Mouse (Mus musculus): Measurements from ENCODE around the gene Ung. TPM values are rescaled to one million over a fixed set of nuclear protein-coding genes. Genes with fewer than 3 reads are reported as not detected.

The Ung gene
- polyA plus RNA-seq, 1 experiment from 2014 or later = 45.0 TPM

DNA sequence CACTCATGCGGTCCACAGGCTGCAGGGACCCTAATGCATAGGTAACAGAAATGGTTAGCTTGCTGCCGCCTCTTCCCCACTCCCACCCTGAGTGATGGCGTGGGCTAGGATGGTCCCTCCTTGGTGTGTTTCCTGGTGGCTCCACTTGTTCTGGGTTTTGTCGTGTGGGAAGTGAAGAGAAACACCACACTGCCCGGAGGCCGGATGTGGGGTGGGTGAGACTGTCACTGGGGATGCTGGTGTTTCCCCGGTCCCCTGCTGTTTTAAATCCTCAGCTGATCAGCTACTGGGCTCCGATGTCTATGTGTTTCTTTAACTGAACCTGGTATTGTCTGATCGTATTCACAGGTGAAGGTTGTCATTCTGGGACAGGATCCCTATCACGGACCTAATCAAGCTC is 5.3 kb downstream of the Ung start:
- peaks cover 49% of the 10 kb centered on the region for H3K4me1 ChIP-seq (replicated peaks)
- H3K27me3 ChIP-seq (replicated peaks) = no peaks in the 10 kb centered on the region
- H3K9me3 ChIP-seq = no peaks in the 10 kb centered on the region
- no peak overlapping the region for H3K4me3 ChIP-seq (replicated peaks)
- no peak overlapping the region for H3K27ac ChIP-seq
- no peak overlapping the region for H3K9ac ChIP-seq
- peaks cover 8% of the 10 kb centered on the region; the same call in 1 of the 2 replicates for H3K36me3 ChIP-seq
- ATAC-seq = no peak
- WGBS = 86% methylated on average over 10 of the region's 10 CpGs
- H3K4me2 ChIP-seq (replicated peaks) = no peak overlapping the region

DNA sequence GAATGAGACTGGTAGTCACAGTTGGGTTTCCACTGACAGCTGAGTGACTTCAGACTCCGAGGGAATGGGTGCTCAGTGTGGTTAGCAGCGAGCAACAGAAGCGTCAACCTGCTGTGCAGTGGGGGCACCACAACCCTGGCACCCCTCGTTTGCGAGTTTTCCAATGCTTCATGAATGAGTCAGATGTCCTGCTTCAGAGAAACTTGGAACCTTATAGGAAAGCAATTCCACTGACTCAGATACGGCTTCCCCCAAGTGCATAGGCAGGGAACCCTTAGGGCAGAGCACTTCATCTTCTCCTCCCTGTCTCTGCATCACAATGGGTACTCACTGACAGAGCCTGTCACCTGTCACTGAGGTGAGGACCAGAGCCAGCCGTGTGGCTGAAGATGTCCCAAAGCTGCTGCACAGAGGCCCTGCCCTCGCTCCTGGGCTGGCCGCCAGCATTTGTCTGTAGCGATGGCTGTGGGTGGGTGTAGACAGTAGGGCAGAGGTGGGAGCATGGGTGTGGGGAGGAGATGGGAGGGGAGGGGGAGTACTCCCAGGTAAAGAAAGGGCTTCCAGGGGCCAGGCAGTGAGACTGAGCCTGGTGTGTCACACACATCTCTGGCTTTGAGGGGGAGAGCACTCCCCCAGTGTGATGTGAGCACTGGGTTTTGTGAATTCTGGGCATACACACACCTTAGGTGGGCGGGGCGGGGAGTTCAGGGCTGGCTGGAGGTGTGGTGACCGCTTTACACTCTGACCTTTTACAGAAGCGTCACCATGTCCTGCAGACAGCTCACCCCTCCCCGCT is 7.5 kb downstream of the Ung start:
- Histone ChIP-seq H3K4me1 (replicated peaks) (peaks cover 38% of the 10 kb centered on the region), H3K4me2 (replicated peaks) (0 out of 2 replicates have a peak overlapping the region, but pooled peaks have one; percentile 11)
- ATAC-seq = peak; percentile 14

DNA sequence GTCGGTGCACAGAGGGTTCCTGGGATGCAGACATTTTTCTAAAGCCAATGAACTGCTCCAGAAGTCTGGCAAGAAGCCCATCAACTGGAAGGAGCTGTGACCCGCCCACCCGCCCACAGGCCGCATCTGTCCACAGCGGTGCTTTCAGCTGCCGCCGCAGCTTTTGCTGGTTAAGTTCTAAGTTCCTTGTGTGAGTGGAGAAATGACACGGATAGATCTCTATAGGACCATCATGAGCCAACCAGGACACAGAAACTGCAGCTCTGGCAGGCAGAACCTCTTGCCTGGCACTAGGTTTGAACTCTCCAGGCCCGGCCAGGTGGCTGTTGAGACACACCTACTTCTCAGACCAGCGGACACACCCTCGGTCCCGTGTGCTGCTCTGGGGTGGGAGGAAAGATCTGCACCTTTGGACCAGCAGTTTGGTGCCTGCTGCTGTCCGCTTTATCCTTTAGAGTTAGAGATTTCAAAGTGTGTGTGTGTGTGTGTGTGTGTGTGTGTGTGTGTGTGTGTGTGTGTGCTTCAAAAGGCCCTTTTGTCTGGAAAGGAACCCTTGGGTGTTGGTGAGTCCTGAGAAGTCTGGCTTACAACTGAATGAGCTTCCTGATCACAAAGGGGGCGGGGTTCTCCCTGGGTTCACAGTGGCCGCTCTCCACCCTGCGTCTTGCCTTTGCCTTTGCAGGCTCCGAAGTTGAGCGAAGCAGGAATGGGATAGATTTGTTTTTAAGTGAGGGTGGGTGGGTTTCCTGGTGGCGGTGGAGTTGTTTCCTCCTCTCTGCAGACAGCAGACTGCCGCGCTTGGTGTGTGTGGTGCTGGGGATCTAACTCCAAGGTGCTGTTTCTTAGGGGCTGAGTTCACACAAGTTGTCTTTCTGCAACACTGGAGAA is 8.3 kb downstream of the Ung start:
- Histone ChIP-seq H3K4me1 (replicated peaks) (peaks cover 39% of the 10 kb centered on the region), H3K36me3 (peaks cover 8% of the 10 kb centered on the region; the same call in 1 of the 2 replicates), H3K9ac (no peak overlapping the region), H3K9me3 (no peaks in the 10 kb centered on the region), H3K27ac (peak overlapping the region; percentile 80), H3K27me3 (replicated peaks) (no peaks in the 10 kb centered on the region), H3K4me3 (replicated peaks) (no peak overlapping the region), H3K4me2 (replicated peaks) (0 out of 2 replicates have a peak overlapping the region, but pooled peaks have one; percentile 1)
- ATAC-seq = peak; percentile 81
- 53% methylated on average over 21 of the region's 21 CpGs for WGBS

More for the DNA sequence above, 7.5 kb downstream of the Ung start:
- no peaks in the 10 kb centered on the region for H3K27me3 ChIP-seq (replicated peaks)
- peaks cover 8% of the 10 kb centered on the region; the same call in 1 of the 2 replicates for H3K36me3 ChIP-seq
- no peaks in the 10 kb centered on the region for H3K9me3 ChIP-seq
- no peak overlapping the region for H3K4me3 ChIP-seq (replicated peaks)
- H3K27ac ChIP-seq = 0 out of 2 replicates have a peak overlapping the region, but pooled peaks have one; percentile 32
- 78% methylated on average over 15 of the region's 15 CpGs for WGBS
- H3K9ac ChIP-seq = no peak overlapping the region

DNA sequence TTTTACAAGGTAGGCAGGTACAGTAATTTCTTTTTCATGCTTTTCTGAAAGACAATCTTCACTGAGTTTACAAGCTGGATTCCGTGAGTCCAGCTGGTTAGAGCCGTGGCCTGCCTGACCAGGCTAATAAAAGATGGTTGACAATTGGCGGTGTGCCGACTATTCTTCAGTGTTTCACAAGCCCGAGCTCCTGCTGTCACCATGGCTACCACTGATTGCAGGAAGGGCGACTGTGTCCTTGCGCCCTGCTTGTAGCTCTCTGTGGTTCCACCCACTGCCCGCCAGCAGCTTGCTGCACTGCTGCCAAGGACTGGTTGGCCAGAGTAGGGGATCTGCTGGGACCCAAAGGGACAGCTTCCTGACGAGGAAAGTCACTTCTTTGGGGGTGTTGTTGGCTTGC is 9.0 kb downstream of the Ung start:
- Histone ChIP-seq H3K9ac (no peak overlapping the region), H3K27ac (peak overlapping the region; percentile 80), H3K27me3 (replicated peaks) (no peaks in the 10 kb centered on the region), H3K36me3 (peaks cover 8% of the 10 kb centered on the region; the same call in 1 of the 2 replicates), H3K4me1 (replicated peaks) (peaks cover 35% of the 10 kb centered on the region), H3K4me2 (replicated peaks) (0 out of 2 replicates have a peak overlapping the region, but pooled peaks have one; percentile 1), H3K9me3 (no peaks in the 10 kb centered on the region), H3K4me3 (replicated peaks) (no peak overlapping the region)
- peak; percentile 82 for ATAC-seq
- 43% methylated on average over 9 of the region's 9 CpGs for WGBS

DNA sequence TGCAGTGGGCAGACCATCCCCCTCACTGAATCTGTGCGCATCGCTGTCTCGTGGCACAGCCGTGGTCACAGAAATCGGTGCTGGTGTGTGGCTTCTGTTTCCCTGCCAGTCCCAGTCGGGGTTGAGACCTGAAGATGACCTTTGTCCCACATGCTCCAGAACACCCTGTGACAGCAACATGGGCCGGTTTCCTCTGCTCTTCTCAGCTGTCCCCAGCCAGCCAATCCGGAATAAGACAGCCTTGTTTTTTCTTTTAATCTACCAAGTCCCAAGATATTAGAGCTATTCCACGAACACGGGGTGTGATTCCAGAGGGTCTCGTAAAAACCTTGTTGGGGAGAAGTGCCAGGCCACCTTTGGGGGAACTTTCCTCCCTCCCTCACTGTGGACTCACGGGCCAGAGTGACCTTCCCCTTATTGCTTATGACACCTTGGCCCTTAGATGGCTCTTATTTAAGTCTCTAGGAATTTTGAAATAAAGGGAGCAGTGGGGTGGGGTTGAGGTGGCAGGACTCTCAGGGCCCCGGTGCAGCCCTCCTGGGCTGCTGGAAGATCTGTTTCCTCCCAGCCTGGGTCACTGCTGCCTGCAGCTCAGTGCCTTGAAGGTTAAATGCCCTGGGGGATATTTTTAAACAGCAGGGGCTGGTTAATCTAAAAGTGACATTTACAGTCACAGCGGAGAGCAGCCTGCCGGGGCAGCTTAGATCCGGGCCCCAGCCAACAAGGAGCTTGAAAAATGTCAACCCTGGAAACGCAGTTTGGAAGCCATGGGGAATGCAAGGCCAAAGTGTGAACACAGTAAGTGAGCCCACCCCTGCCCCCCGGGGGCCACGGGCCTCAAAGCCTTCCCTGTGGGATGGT is 16.1 kb downstream of the Ung start, which contains the start of gene Acacb:
Gene Acacb, plus strand, starts transcription at position 508 of the 861 bp plus-strand sequence.
- H3K36me3 ChIP-seq = no peaks in the 10 kb centered on the region
- H3K4me1 ChIP-seq (replicated peaks) = peaks cover 21% of the 10 kb centered on the region
- WGBS = 28% methylated on average over 19 of the region's 19 CpGs
- H3K27me3 ChIP-seq (replicated peaks) = no peaks in the 10 kb centered on the region
- no peaks in the 10 kb centered on the region for H3K9me3 ChIP-seq
- H3K27ac ChIP-seq = peak within 1 kb of the TSS; percentile 36; the same call in 1 of the 2 replicates
- H3K9ac ChIP-seq = no peak within 1 kb of the TSS
- H3K4me3 ChIP-seq (replicated peaks) = no peak within 1 kb of the TSS
- ATAC-seq = peak; percentile 64
- H3K4me2 ChIP-seq (replicated peaks) = 0 out of 2 replicates have a peak within 1 kb of the TSS, but pooled peaks have one; percentile 22

DNA sequence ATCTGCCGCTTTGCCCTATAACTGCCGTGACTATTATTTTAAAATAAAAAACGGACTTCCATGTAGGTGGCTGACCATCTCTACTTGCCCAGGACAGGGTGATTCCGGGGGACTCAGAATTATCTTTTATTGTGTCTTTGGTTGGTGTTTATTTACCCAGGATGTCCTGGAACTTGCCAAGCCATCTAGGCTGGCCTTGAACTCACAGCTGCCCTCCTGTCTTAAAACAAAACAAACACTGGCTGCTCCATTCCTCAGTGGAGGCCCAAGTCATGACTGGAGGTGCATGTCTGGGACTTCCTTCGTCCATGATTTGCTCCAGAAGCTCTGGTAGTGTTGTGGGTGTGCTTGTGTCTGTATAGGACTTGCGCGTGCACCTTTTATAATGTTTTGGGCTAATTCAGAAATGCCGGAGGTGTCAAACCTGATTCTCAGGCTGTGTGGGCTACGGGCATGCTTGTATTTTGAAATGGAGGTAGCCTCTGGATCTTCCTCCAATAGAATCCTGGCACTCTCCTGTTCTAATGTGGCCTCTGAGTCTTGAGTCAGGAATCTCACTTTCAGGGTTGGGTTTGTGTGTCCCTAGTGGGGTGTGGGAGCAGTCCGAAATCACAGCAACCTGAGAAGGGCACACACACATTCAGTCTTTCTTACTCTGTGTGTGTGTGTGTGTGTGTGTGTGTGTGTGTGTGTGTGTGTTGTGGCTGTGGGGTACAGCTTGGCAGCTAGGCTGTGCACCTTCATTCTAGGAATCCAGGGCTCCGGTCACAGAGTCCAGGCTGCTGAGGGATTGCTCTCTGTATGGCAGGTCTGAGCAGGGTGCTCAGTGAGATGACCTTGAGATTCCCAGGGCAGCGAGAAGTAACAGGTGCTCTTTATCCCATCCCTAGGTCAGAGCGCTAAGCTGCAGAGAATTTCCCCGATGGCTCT is 17.1 kb downstream of the Ung start:
- H3K27ac ChIP-seq = peak overlapping the region; percentile 36; the same call in 1 of the 2 replicates
- ATAC-seq = peak; percentile 46
- no peaks in the 10 kb centered on the region for H3K9me3 ChIP-seq
- no peaks in the 10 kb centered on the region for H3K27me3 ChIP-seq (replicated peaks)
- H3K9ac ChIP-seq = no peak overlapping the region
- no peaks in the 10 kb centered on the region for H3K36me3 ChIP-seq
- peaks cover 21% of the 10 kb centered on the region for H3K4me1 ChIP-seq (replicated peaks)
- no peak overlapping the region for H3K4me2 ChIP-seq (replicated peaks)
- 73% methylated on average over 14 of the region's 14 CpGs for WGBS
- no peak overlapping the region for H3K4me3 ChIP-seq (replicated peaks)

DNA sequence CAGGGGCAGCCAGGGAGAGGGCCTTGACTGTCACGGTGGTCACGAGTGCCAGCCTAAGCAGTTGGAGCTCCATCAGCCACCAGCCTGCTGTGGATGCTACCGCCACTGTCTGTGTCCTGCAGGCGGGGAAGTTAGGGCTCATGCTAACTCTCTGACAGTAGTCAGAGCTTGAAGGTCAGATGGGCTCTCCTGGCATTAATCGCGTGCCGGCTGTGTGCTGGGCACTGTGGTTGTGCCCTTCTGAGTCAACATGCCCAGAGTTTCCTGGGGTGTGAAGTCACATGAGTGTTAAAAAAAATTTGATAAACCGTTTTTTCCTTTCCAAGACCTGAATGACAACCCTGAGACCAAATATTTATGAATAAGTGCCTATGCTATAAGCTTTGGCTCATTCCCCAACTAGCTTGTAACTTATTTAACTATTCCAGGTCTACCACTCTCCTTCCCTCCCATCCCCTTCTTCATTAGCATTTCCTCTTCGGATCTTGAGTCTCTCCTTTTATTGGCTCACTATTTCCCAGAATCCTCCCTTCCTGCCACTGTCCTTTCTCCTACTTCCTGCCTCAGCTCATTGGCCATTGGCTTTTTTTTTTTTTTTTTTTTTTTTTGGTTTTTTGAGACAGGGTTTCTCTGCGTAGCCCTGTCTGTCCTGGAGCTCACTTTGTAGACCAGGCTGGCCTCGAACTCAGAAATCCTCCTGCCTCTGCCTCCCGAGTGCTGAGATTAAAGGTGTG is 22.3 kb downstream of the Ung start:
- Histone ChIP-seq H3K4me2 (replicated peaks) (no peak overlapping the region), H3K9ac (no peak overlapping the region), H3K9me3 (no peaks in the 10 kb centered on the region), H3K27ac (no peak overlapping the region), H3K27me3 (replicated peaks) (no peaks in the 10 kb centered on the region), H3K4me3 (replicated peaks) (no peak overlapping the region), H3K36me3 (no peaks in the 10 kb centered on the region), H3K4me1 (replicated peaks) (no peaks in the 10 kb centered on the region)
- 79% methylated on average over 12 of the region's 12 CpGs for WGBS
- ATAC-seq = no peak

DNA sequence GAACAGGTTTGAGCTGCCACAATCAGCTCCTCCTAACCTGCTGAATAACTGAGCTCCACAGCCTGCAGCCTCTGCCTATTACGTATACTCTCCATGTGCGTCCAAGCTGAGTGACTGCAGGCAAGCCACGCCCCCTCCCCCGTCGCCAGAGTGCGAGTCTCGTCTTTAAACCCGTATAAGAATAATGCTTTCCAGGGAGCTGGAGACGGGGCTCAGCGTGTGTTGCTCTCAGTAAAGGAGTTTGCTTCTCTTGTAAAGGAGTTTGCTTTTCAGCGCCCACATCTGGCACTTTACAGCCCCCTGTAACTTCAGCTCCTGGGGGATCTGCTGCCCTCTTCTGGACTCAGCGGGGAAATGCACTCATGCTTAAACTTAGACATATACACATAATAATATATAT is 23.3 kb downstream of the Ung start:
- no peaks in the 10 kb centered on the region for H3K36me3 ChIP-seq
- ATAC-seq = 0 out of 2 replicates have a peak, but pooled peaks have one; percentile 35
- no peaks in the 10 kb centered on the region for H3K27me3 ChIP-seq (replicated peaks)
- H3K4me1 ChIP-seq (replicated peaks) = no peaks in the 10 kb centered on the region
- no peak overlapping the region for H3K9ac ChIP-seq
- WGBS = 7% methylated on average over 12 of the region's 12 CpGs
- peak overlapping the region; percentile 42 for H3K4me2 ChIP-seq (replicated peaks)
- peak overlapping the region; percentile 28 for H3K4me3 ChIP-seq (replicated peaks)
- no peak overlapping the region for H3K27ac ChIP-seq
- H3K9me3 ChIP-seq = no peaks in the 10 kb centered on the region

DNA sequence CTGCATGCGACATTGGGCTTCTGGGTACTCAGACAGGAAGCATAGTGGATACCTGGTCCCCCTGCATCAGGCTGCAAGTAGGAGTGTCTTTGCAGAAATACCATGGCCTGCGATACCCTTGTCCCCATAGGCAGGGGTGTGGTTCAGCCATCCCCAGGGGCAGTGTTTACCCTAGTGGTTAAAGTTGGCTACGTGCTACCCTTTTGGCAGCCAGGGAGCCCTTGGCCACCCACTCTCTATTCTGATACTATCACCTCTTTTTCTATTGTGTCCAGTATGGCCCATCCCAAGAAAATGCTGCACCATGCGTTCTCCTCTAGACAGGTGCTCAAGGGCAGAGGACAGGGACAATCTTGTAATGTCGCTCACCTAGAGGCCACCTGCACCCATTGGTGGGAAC is 24.6 kb downstream of the Ung start:
- 83% methylated on average over 5 of the region's 5 CpGs for WGBS
- Histone ChIP-seq H3K4me3 (replicated peaks) (no peak overlapping the region), H3K27ac (no peak overlapping the region), H3K9ac (no peak overlapping the region), H3K4me1 (replicated peaks) (no peaks in the 10 kb centered on the region), H3K9me3 (no peaks in the 10 kb centered on the region), H3K4me2 (replicated peaks) (no peak overlapping the region), H3K36me3 (no peaks in the 10 kb centered on the region), H3K27me3 (replicated peaks) (no peaks in the 10 kb centered on the region)
- ATAC-seq = no peak

DNA sequence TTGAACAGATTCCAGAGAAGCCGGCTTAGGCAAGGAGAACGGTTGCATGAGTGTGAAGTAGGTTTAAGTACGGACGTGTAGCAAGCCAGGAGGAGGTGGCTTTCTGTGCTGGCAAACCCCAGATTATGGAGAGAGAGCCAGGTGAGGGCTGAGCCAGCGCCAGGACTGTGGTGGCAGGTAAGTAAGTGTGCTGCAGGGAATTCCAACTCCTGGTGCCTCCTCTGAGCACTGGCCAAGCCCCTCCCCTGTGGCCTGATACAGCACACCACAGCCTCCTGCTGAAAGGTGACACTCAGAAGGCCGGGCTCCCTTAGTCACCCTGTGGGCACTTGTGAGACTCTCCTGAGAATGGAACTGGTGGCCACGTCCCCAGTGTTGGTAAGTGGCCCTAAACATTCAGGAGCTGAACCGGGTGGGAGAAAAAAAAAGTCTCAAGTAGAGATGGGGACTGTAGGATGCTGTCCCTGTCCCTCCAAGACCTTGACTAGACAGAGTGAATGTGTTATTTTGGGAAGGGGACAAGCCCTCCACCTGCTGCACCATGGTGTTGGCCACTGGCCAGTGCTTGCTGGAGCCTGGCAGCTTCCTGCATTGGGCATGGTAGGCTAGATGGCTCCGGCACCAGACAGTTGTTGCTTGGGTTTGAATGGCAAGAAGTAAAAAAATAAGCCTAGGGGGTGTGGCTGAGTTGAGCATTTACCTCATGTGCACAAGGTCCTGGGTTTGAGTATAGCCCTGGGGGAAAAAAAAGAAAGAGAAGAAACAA is 25.2 kb downstream of the Ung start:
- peak; percentile 67; the same call in 1 of the 2 replicates for ATAC-seq
- no peak overlapping the region for H3K4me2 ChIP-seq (replicated peaks)
- no peak overlapping the region for H3K4me3 ChIP-seq (replicated peaks)
- no peaks in the 10 kb centered on the region for H3K4me1 ChIP-seq (replicated peaks)
- no peaks in the 10 kb centered on the region for H3K36me3 ChIP-seq
- H3K9ac ChIP-seq = no peak overlapping the region
- no peak overlapping the region for H3K27ac ChIP-seq
- 58% methylated on average over 9 of the region's 9 CpGs for WGBS
- H3K27me3 ChIP-seq (replicated peaks) = no peaks in the 10 kb centered on the region
- H3K9me3 ChIP-seq = no peaks in the 10 kb centered on the region
